Mouse (Mus musculus) layer of hippocampus, postnatal 10 days (tissue): ENCODE results near the gene Cfap157. TPM values are rescaled to one million over a fixed set of nuclear protein-coding genes. Genes with fewer than 3 reads are reported as not detected.

Experiments used
- total RNA-seq, 2 experiments: library from RNA; stranded (reverse); gene quantifications; 2 replicates each; pipeline ENCODE4 v1.2.3; 2021

Cfap157 gene
- total RNA-seq, 2 experiments from 2014 or later = 0.75 to 0.76 TPM

Other genes with a start within 250 kb of the Cfap157 start
- 10 to 100 TPM; 34.8 to 38.0 TPM for gene Fam102a, start 249.1 kb downstream of the Cfap157 start, total RNA-seq
- gene Dpm2, start 213.6 kb downstream of the Cfap157 start, total RNA-seq = 10 to 100 TPM; 69.6 to 88.4 TPM
- gene Pip5kl1, start 209.6 kb downstream of the Cfap157 start, total RNA-seq = 1 to 10 TPM; 6.4 to 7.1 TPM
- gene 9430097D07Rik, start 208.7 kb downstream of the Cfap157 start, total RNA-seq = under 1 TPM; 0.45 to 0.64 TPM
- gene St6galnac4, start 197.3 kb downstream of the Cfap157 start, total RNA-seq = 10 to 100 TPM; 41.9 to 47.1 TPM
- gene St6galnac6, start 184.7 kb downstream of the Cfap157 start, total RNA-seq = 100 to 1,000 TPM in 1 of 2 experiments, 10 to 100 TPM in 1; 99.1 to 104 TPM
- gene Ak1, start 162.7 kb downstream of the Cfap157 start, total RNA-seq = 100 to 1,000 TPM; 109 TPM
- 10 to 100 TPM; 25.9 to 28.2 TPM for gene Eng, start 137.8 kb downstream of the Cfap157 start, total RNA-seq
- 10 to 100 TPM; 17.1 to 17.2 TPM for gene Fpgs, start 80.3 kb downstream of the Cfap157 start, total RNA-seq
- 10 to 100 TPM; 86.8 to 92.1 TPM for gene Cdk9, start 71.4 kb downstream of the Cfap157 start, total RNA-seq
- gene Sh2d3c, start 63.4 kb downstream of the Cfap157 start, total RNA-seq = 10 to 100 TPM; 34.7 to 40.3 TPM
- gene 6330409D20Rik, start 43.4 kb downstream of the Cfap157 start, total RNA-seq = 1 to 10 TPM; 2.1 to 3.2 TPM
- gene Tor2a, start 27.2 kb downstream of the Cfap157 start, total RNA-seq = 10 to 100 TPM; 28.9 to 32.9 TPM
- under 1 TPM; 0.71 to 0.94 TPM for gene Ttc16, start 8.8 kb downstream of the Cfap157 start, total RNA-seq
- 10 to 100 TPM in 1 of 2 experiments, 1 to 10 TPM in 1; 5.4 to 11.5 TPM for gene Ptrh1, start 8.6 kb downstream of the Cfap157 start, total RNA-seq
- 100 to 1,000 TPM; 525 to 547 TPM for gene Stxbp1, start 62.8 kb upstream of the Cfap157 start, total RNA-seq
- 10 to 100 TPM; 22.6 to 26.3 TPM for gene Fam129b, start 91.7 kb upstream of the Cfap157 start, total RNA-seq
- gene Rpl12, start 177.1 kb upstream of the Cfap157 start, total RNA-seq = 100 to 1,000 TPM; 155 to 179 TPM
- 10 to 100 TPM; 36.5 to 40.4 TPM for gene Lrsam1, start 177.2 kb upstream of the Cfap157 start, total RNA-seq
- gene Slc2a8, start 197.7 kb upstream of the Cfap157 start, total RNA-seq = 10 to 100 TPM; 23.2 to 26.9 TPM